Mouse (Mus musculus) ES-E14 (cell line): Measurements from ENCODE around the gene Adcy3. TPM values are rescaled to one million over a fixed set of nuclear protein-coding genes. Genes with fewer than 3 reads are reported as not detected.

Experiments
- DNase-seq: peaks from one replicate; pipeline ENCODE4 v3.0.0-alpha.2; 2013; ENCODE audit warnings: low read depth, low spot score
- H3K27ac ChIP-seq: 2 replicates; pipeline ENCODE4 v1.5.1; 2012; ENCODE audit warnings: low read depth, mild to moderate bottlenecking, low read length, moderate library complexity, mixed read lengths; ENCODE audit not compliant: poor library complexity, insufficient read depth, severe bottlenecking
- H3K36me3 ChIP-seq: 2 replicates; pipeline ENCODE4 v1.6.1; 2012; ENCODE audit warnings: mild to moderate bottlenecking, low read length, moderate library complexity, mixed read lengths; ENCODE audit not compliant: control insufficient read depth, poor library complexity, insufficient read depth, severe bottlenecking
- H3K4me1 ChIP-seq, 2 experiments: fragments of 150-350 bp in 1 of 2; sonication (generic) in 1 of 2; 2 replicates each; pipeline ENCODE4 v1.6.1; 2012; ENCODE audit warnings: low read length in 2 of 2, mild to moderate bottlenecking in 1 of 2, mixed read lengths in 1 of 2; ENCODE audit not compliant: control insufficient read depth in 2 of 2, insufficient read depth in 2 of 2, poor library complexity in 1 of 2
- H3K4me3 ChIP-seq, 2 experiments: fragments of 150-350 bp in 1 of 2; sonication (generic) in 1 of 2; 2 replicates each; pipeline ENCODE4 v1.5.1; 2012; ENCODE audit warnings: low read length in 2 of 2, low read depth in 1 of 2, mild to moderate bottlenecking in 1 of 2, mixed read lengths in 1 of 2; ENCODE audit not compliant: insufficient read depth in 1 of 2, poor library complexity in 1 of 2, severe bottlenecking in 1 of 2
- H3K9ac ChIP-seq: 2 replicates; pipeline ENCODE4 v1.6.1; 2012; ENCODE audit warnings: low read depth, mild to moderate bottlenecking, low read length, mixed read lengths; ENCODE audit not compliant: poor library complexity, insufficient read depth, severe bottlenecking
- H3K9me3 ChIP-seq: fragments of 150-350 bp; sonication (generic); 2 replicates; pipeline ENCODE4 v1.6.1; 2012; ENCODE audit warnings: low read depth, mild to moderate bottlenecking, low read length; ENCODE audit not compliant: control insufficient read depth, insufficient read depth
- CHD2 ChIP-seq: IDR thresholded peaks from 2 replicates; pipeline ENCODE4 v1.6.1; 2014; ENCODE audit warnings: mild to moderate bottlenecking, low read depth, low read length, inconsistent platforms
- HCFC1 ChIP-seq: IDR thresholded peaks from 2 replicates; pipeline ENCODE4 v1.6.1; 2012; ENCODE audit warnings: low read length, inconsistent platforms, borderline replicate concordance; ENCODE audit not compliant: insufficient read depth
- MAFK ChIP-seq: IDR thresholded peaks from 2 replicates; pipeline ENCODE4 v1.6.1; 2014; ENCODE audit warnings: mild to moderate bottlenecking, low read depth, low read length, inconsistent platforms; ENCODE audit not compliant: insufficient read depth
- ZC3H11A ChIP-seq: IDR thresholded peaks from 2 replicates; pipeline ENCODE4 v1.6.1; 2012; ENCODE audit warnings: low read depth, mild to moderate bottlenecking, inconsistent platforms, low read length, borderline replicate concordance
- ZNF384 ChIP-seq: IDR thresholded peaks from 2 replicates; pipeline ENCODE4 v1.6.1; 2012; ENCODE audit warnings: low read depth, low read length, inconsistent platforms
- in situ Hi-C, 2 experiments: fragments of 600-800 bp; cut with MboI; formaldehyde crosslinking; loops; one replicate each; pipeline ENCODE4 v1.15.1; 2025; ENCODE audit warnings: low sequenced_read_pairs in 2 of 2, inconsistent platforms in 1 of 2; ENCODE audit not compliant: unreplicated experiment in 2 of 2
- total RNA-seq: library from RNA; depleted of rRNA; stranded (reverse); fragments of 300-350 nt; gene quantifications from 2 replicates; pipeline ENCODE4 v1.2.3, GENCODE M21; 2012

Gene Adcy3
- total RNA-seq, 1 experiment: 14.1 TPM

DNA sequence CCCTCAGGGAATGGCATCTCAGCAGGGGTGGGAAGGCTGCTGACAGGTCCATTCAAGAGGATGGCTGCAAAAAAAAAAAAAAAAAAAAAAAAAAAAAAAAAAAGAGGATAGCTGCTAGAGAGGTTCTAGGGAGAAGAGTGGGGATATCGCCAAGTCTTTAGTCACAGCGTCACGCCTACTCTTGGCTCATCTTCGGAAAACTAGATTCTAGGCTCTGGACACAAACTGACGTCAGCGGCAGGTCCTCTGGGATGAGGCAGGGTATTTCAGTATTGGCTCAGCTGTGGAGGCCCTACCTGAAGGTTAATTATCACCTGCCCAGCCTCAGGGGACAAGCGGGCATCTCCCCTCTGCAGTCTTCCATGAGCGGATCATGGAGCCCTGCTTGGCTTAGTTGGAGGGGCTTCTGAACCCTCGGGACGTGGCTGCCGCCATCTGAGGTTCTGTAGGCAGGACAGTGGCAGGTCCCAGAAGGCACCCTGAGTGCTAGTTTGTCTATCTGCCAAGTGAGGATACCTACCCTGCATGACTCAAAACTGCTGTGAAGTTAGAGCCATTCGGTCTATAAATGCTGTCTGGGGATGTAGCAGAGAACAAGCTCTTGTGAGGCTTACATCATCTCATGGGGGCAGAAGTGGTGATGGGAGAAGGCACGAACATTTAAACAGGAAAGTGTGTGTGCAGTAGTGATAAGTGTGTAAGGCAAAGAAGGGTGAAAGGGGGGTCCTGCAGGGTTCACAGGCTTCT lies 68.7 kb downstream of the Adcy3 start:
- in situ Hi-C loops: no loop called here
- H3K4me3 ChIP-seq: no peak overlapping the region
- H3K36me3 ChIP-seq: peaks cover 9% of the 10 kb centered on the region; the same call in 1 of the 2 replicates
- TF ChIP-seq ZNF384: peak; percentile 79
- TF ChIP-seq CHD2: no peak
- no peaks in the 10 kb centered on the region for H3K9me3 ChIP-seq
- H3K4me1 ChIP-seq: peaks cover 0 to 3% of the 10 kb centered on the region in 2 experiments; a peak in 1 of 4 replicates
- H3K9ac ChIP-seq: no peak overlapping the region
- DNase-seq: no peak
- H3K27ac ChIP-seq: no peak overlapping the region

- DNase-seq: no peak
- H3K9me3 ChIP-seq: no peaks in the 10 kb centered on the region
- H3K9ac ChIP-seq: no peak overlapping the region
- no peak for TF ChIP-seq ZC3H11A
- no peak for TF ChIP-seq CHD2
- TF ChIP-seq ZNF384: no peak
- no peak for TF ChIP-seq HCFC1
- TF ChIP-seq MAFK: no peak
- peaks cover 13% of the 10 kb centered on the region; the same call in 1 of the 2 replicates for H3K36me3 ChIP-seq
- H3K4me3 ChIP-seq: no peak overlapping the region
- peaks cover 0 to 3% of the 10 kb centered on the region in 2 experiments; a peak in 1 of 4 replicates for H3K4me1 ChIP-seq
- no peak overlapping the region for H3K27ac ChIP-seq
- in situ Hi-C loops: no loop called here
Observed at GRCm38 (mm10) chr12:4202206-4202605, 69.3 kb downstream of the Adcy3 start.

GRCm38 (mm10) chr12:4206106-4206505 lies 73.2 kb downstream of the Adcy3 start:
- no peak for DNase-seq
- H3K4me3 ChIP-seq: no peak overlapping the region
- H3K36me3 ChIP-seq: peaks cover 21% of the 10 kb centered on the region; the same call in 1 of the 2 replicates
- H3K4me1 ChIP-seq: peaks cover 0 to 7% of the 10 kb centered on the region in 2 experiments; a peak in 1 of 4 replicates
- H3K9ac ChIP-seq: no peak overlapping the region
- in situ Hi-C loops: no loop called here
- H3K27ac ChIP-seq: no peak overlapping the region
- H3K9me3 ChIP-seq: no peaks in the 10 kb centered on the region
- TF ChIP-seq ZC3H11A (no peak), HCFC1 (no peak), MAFK (no peak), CHD2 (no peak)

DNA sequence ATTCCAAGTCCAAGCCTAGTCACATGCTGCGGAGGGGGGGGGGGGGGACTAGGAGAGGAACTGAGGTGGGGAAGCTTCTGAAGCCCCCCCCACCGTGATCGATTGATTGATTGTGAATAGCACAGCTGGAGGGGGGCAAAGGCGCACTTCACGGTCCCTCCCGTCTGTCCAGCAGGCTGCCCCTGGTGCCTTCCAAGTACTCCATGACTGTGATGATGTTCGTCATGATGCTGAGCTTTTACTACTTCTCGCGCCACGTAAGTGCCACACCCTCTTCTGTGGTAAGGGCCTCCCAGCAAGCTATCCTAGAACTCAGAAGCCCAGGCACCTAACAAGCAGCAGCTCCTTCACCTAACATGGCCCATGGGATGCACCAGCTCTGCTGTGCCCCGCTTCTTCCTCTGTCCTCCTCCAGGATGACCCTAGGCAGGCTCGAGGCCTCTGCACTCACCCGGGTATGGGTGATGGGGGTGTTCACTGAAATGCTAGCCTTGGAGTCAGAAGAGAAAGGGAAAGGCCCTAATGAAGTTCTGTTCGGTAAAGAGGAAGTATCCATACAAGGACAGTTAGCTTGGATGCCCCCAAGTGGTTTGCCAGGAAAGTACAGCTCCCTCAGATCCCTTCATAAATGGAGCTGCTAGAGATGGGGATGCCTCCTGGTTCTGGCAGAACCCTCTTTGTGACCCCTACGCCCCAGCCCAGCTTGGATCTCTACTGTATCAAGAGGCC lies 75.7 kb downstream of the Adcy3 start:
- Histone ChIP-seq H3K4me1 (peaks cover 1 to 11% of the 10 kb centered on the region in 2 experiments; a peak in 2 of 4 replicates), H3K4me3 (no peak overlapping the region), H3K36me3 (peaks cover 31% of the 10 kb centered on the region), H3K9ac (no peak overlapping the region), H3K27ac (no peak overlapping the region), H3K9me3 (no peaks in the 10 kb centered on the region)
- in situ Hi-C loops: no loop called here
- DNase-seq: no peak
- TF ChIP-seq CHD2: no peak
- no peak for TF ChIP-seq ZC3H11A
- no peak for TF ChIP-seq MAFK
- TF ChIP-seq HCFC1: no peak
- no peak for TF ChIP-seq ZNF384
